Mouse (Mus musculus): ENCODE data around the gene Bglap. TPM values are rescaled to one million over a fixed set of nuclear protein-coding genes. Genes with fewer than 3 reads are reported as not detected.

Gene Bglap
- polyA plus RNA-seq, 1 experiment from 2014 or later = not detected

DNA sequence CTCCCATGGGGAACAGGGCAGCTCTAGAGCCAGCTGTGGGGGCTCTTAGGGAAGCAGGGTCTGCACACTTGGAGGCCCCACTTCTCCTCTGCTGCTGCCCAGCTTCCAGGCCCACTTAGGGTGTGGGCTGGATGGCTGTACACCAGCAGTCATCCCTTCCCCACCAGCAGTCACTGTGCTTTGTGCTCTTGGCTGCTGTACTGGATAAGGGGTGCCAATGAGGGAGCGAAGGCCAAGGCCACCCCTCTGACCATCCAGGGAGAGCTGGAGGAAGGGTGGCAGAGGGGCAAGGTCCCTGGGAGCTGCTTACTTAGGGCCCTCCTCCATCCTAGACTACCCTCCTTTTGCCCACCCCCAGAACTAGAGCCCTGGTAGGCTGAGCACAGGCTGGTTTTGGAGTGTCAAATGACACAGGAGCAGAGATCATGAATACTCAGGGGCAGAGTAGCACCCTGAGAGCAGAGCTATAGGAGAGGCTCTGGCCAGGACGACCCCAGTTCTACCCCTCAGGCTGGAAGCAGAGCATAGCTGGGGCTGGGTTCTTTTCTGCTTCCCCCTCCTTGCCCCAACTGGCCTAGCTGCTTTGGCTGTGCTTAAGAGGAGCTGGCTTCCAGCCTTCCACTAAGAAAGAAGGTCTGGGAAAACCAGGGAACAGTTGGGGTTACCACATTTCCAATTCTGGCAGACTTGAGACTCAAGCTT lies 22.5 kb downstream of the Bglap start:
- Histone ChIP-seq H3K4me2 (no peak overlapping the region), H3K36me3 (replicated peaks) (peaks cover 58% of the 10 kb centered on the region), H3K4me3 (replicated peaks) (no peak overlapping the region), H3K27ac (no peak overlapping the region), H3K9me3 (no peaks in the 10 kb centered on the region), H3K4me1 (peaks cover 10% of the 10 kb centered on the region; the same call in 1 of the 2 replicates), H3K27me3 (peaks cover 23% of the 10 kb centered on the region), H3K9ac (no peak overlapping the region)
- ATAC-seq (ENCODE audit: low FRiP score) = no peak
- 93% methylated on average over 2 of the region's 2 CpGs for WGBS

DNA sequence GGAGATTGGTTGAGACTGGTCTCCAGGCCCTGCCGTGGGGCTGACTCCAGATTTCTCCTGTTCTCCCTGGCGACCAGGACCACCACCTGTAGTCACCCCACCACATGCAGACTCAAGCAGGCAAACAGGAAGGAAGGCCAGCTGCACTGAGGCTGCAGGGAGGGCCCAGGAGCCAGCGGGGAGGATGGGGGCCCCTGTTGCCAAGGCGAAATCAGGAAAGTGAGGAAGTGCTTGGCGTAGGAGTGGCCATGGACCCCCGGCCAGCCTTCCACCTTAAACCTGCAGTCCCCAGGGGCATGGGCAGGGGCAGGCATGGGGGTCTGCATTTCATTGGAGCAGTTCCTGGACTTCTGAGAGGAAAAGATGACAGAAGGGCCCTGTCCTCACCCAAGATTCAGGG lies 23.2 kb downstream of the Bglap start:
- Histone ChIP-seq H3K36me3 (replicated peaks) (peaks cover 65% of the 10 kb centered on the region), H3K4me1 (peaks cover 9% of the 10 kb centered on the region; the same call in 1 of the 2 replicates)

DNA sequence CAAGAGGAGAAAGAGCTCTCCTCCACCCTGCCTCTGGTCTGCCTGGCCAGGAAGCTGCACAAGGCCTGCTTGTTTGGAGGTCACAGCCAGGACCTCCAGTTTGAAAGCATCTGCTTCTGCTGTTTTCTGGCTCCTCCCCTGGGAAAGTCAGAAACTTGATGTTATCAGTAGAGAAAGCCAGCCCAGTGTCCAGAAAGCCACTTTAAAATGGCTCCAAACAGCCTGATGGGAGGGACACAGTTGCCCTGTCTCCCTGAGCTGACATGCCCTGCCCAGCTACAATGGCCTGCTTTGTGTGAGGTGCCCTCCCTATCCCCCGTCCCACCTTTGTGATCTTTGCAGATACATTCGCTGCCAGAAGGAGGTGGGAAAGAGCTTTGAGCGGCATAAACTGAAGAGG lies 24.3 kb downstream of the Bglap start:
- Histone ChIP-seq H3K27me3 (peaks cover 9% of the 10 kb centered on the region), H3K9me3 (no peaks in the 10 kb centered on the region), H3K27ac (no peak overlapping the region), H3K9ac (no peak overlapping the region), H3K36me3 (replicated peaks) (peaks cover 76% of the 10 kb centered on the region), H3K4me2 (no peak overlapping the region), H3K4me1 (peaks cover 5% of the 10 kb centered on the region; the same call in 1 of the 2 replicates), H3K4me3 (replicated peaks) (no peak overlapping the region)
- 71% methylated on average over 3 of the region's 3 CpGs for WGBS
- no peak for ATAC-seq (ENCODE audit: low FRiP score)

More for the DNA sequence above, 23.2 kb downstream of the Bglap start:
- Histone ChIP-seq H3K9ac (no peak overlapping the region), H3K4me3 (replicated peaks) (no peak overlapping the region), H3K27ac (no peak overlapping the region), H3K4me2 (no peak overlapping the region), H3K27me3 (peaks cover 20% of the 10 kb centered on the region), H3K9me3 (no peaks in the 10 kb centered on the region)
- ATAC-seq (ENCODE audit: low FRiP score) = no peak
- 83% methylated on average over 6 of the region's 6 CpGs for WGBS

DNA sequence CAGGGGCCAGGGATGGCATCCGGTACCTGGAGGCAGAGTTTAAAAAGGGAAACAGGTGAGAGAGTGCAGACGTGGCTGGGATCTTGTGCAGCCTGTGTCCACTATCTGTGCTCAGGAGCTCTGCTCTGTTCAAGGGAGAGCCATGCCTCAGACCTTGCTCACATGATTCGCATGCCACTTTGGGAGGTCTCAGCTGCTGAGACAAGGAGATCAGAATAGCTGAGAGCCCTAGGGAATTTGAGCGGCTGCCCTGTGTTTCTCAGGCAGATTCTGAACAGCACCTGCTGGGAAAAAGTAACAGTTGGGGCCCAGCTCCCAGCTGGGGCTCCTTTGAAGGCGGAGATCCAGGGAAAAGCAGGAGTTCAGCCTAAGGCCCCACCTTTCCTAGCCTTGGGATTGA lies 24.7 kb downstream of the Bglap start:
- Histone ChIP-seq H3K27ac (no peak overlapping the region), H3K9ac (no peak overlapping the region), H3K4me2 (no peak overlapping the region), H3K4me3 (replicated peaks) (no peak overlapping the region), H3K4me1 (peaks cover 5% of the 10 kb centered on the region; the same call in 1 of the 2 replicates), H3K36me3 (replicated peaks) (peaks cover 80% of the 10 kb centered on the region), H3K27me3 (peaks cover 5% of the 10 kb centered on the region; the same call in 1 of the 2 replicates), H3K9me3 (no peaks in the 10 kb centered on the region)
- no peak for ATAC-seq (ENCODE audit: low FRiP score)
- 76% methylated on average over 5 of the region's 5 CpGs for WGBS

GRCm38 (mm10) chr3:88354396-88355165 lies 29.7 kb downstream of the Bglap start:
- WGBS = 95% methylated on average over 8 of the region's 8 CpGs
- H3K36me3 ChIP-seq (replicated peaks) = peaks cover 97% of the 10 kb centered on the region
- no peak for ATAC-seq (ENCODE audit: low FRiP score)
- no peak overlapping the region for H3K9ac ChIP-seq
- no peak overlapping the region for H3K4me3 ChIP-seq (replicated peaks)
- no peak overlapping the region for H3K27ac ChIP-seq
- H3K4me1 ChIP-seq = 0 out of 2 replicates have a peak, but pooled peaks cover under 1% of the 10 kb centered on the region
- no peaks in the 10 kb centered on the region for H3K27me3 ChIP-seq
- no peaks in the 10 kb centered on the region for H3K9me3 ChIP-seq
- H3K4me2 ChIP-seq = no peak overlapping the region

- no peaks in the 10 kb centered on the region for H3K4me1 ChIP-seq
- no peak overlapping the region for H3K27ac ChIP-seq
- no peak for ATAC-seq (ENCODE audit: low FRiP score)
- H3K27me3 ChIP-seq = no peaks in the 10 kb centered on the region
- H3K36me3 ChIP-seq (replicated peaks) = peaks cover 97% of the 10 kb centered on the region
- no peak overlapping the region for H3K4me2 ChIP-seq
- no peak overlapping the region for H3K4me3 ChIP-seq (replicated peaks)
- 94% methylated on average over 9 of the region's 9 CpGs for WGBS
- no peak overlapping the region for H3K9ac ChIP-seq
- no peaks in the 10 kb centered on the region for H3K9me3 ChIP-seq
Measured at GRCm38 (mm10) chr3:88352907-88353306, 31.4 kb downstream of the Bglap start.

DNA sequence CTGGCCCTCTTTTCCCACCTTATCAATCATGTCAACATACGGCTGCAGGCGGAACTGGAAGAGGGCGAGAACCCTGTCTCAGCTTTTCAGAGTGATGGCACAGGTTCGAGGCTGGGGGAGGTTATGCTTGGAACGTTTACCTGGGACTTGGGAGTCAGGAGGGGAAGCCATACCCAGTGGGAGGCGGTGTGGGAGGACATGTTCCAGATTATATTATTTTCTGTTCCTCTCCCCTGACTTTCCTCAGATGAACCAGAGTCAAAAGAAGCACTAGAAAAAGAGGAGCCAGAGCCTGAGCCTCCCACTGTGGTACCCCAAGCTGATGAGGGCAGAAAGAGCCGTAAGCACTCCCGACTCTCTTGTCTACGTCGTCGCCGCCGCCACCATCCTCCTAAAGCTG lies 33.5 kb downstream of the Bglap start:
- Histone ChIP-seq H3K4me1 (no peaks in the 10 kb centered on the region), H3K9me3 (no peaks in the 10 kb centered on the region), H3K27me3 (no peaks in the 10 kb centered on the region), H3K4me3 (replicated peaks) (no peak overlapping the region), H3K27ac (no peak overlapping the region), H3K9ac (no peak overlapping the region), H3K4me2 (no peak overlapping the region), H3K36me3 (replicated peaks) (peaks cover 97% of the 10 kb centered on the region)
- 97% methylated on average over 13 of the region's 13 CpGs for WGBS
- no peak for ATAC-seq (ENCODE audit: low FRiP score)

DNA sequence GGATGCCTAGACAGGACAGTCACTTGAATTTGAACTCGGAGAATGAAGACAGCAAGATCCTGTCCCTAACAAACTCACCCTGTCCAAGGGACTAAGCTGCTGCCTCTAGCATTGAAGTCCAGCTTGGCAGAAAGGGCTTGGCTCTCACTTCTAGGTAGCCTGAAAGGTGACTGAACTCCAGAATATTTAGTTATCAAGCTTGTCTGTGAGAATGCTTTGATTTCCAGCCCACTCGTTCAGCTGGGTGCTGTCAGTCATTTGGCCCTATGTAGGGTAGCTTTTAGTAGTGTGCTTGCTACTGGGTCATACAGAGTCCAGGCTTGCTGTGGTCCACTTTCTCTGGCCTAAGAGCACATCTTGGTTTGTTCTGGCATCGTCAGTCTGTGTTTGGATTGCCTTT lies 45.3 kb downstream of the Bglap start:
- ATAC-seq (ENCODE audit: low FRiP score) = no peak
- Histone ChIP-seq H3K4me3 (replicated peaks) (no peak overlapping the region), H3K4me1 (peaks cover 27% of the 10 kb centered on the region), H3K9me3 (no peaks in the 10 kb centered on the region), H3K4me2 (no peak overlapping the region), H3K27ac (no peak overlapping the region), H3K27me3 (no peaks in the 10 kb centered on the region), H3K9ac (no peak overlapping the region), H3K36me3 (replicated peaks) (peaks cover 29% of the 10 kb centered on the region)
- 92% methylated on average over 3 of the region's 3 CpGs for WGBS

GRCm38 (mm10) chr3:88338316-88338715 lies 45.9 kb downstream of the Bglap start:
- no peak overlapping the region for H3K9ac ChIP-seq
- no peaks in the 10 kb centered on the region for H3K9me3 ChIP-seq
- H3K36me3 ChIP-seq (replicated peaks) = peaks cover 22% of the 10 kb centered on the region
- 95% methylated on average over 7 of the region's 7 CpGs for WGBS
- no peak overlapping the region for H3K4me3 ChIP-seq (replicated peaks)
- H3K4me2 ChIP-seq = no peak overlapping the region
- H3K4me1 ChIP-seq = peaks cover 27% of the 10 kb centered on the region
- H3K27ac ChIP-seq = no peak overlapping the region
- H3K27me3 ChIP-seq = no peaks in the 10 kb centered on the region
- no peak for ATAC-seq (ENCODE audit: low FRiP score)

GRCm38 (mm10) chr3:88337367-88338020 lies 46.8 kb downstream of the Bglap start:
- Histone ChIP-seq H3K9ac (peak overlapping the region; percentile 40), H3K9me3 (no peaks in the 10 kb centered on the region), H3K4me3 (replicated peaks) (peak overlapping the region; percentile 75), H3K4me2 (peak overlapping the region; percentile 78), H3K4me1 (peaks cover 27% of the 10 kb centered on the region), H3K36me3 (replicated peaks) (peaks cover 14% of the 10 kb centered on the region), H3K27me3 (no peaks in the 10 kb centered on the region), H3K27ac (no peak overlapping the region)
- WGBS = 87% methylated on average over 11 of the region's 11 CpGs
- ATAC-seq (ENCODE audit: low FRiP score) = no peak

- peak; percentile 95 for ATAC-seq (ENCODE audit: low FRiP score)
- 3% methylated on average over 55 of the region's 66 CpGs for WGBS
Measured at GRCm38 (mm10) chr3:88336058-88337013, 47.9 kb downstream of the Bglap start, which contains the start of the genes Tmem79 and Smg5. Gene Tmem79, minus strand, starts transcription at chr3:88336148. Gene Smg5, plus strand, starts transcription at chr3:88336260.

More at GRCm38 (mm10) chr3:88336058-88337013, 47.9 kb downstream of the Bglap start, which contains the start of the genes Tmem79 and Smg5:
- H3K36me3 ChIP-seq (replicated peaks) = 0 out of 2 replicates have a peak, but pooled peaks cover 4% of the 10 kb centered on the region
- no peaks in the 10 kb centered on the region for H3K27me3 ChIP-seq
- H3K4me3 ChIP-seq (replicated peaks) = peak within 1 kb of the TSS; percentile 75
- H3K27ac ChIP-seq = peak within 1 kb of the TSS; percentile 94
- peak within 1 kb of the TSS; percentile 89 for H3K9ac ChIP-seq
- H3K4me1 ChIP-seq = peaks cover 27% of the 10 kb centered on the region
- no peaks in the 10 kb centered on the region for H3K9me3 ChIP-seq
- H3K4me2 ChIP-seq = peak within 1 kb of the TSS; percentile 78

Measured in forebrain, embryonic 12.5 days (tissue).